Mouse (Mus musculus) olfactory bulb, adult 2 months (tissue): ENCODE data around the gene Sparc.

Source experiments
- CTCF ChIP-seq: fragments of 200-500 bp; IDR thresholded peaks from 2 replicates; pipeline ENCODE4 v1.5.1; 2012; ENCODE audit warnings: low read depth, mild to moderate bottlenecking, low read length, moderate library complexity; ENCODE audit not compliant: insufficient read depth
- POLR2A ChIP-seq: fragments of 200-500 bp; IDR thresholded peaks from 2 replicates; pipeline ENCODE4 v1.6.1; 2012; ENCODE audit warnings: mild to moderate bottlenecking, low read depth, low read length, moderate library complexity; ENCODE audit not compliant: insufficient read depth

DNA sequence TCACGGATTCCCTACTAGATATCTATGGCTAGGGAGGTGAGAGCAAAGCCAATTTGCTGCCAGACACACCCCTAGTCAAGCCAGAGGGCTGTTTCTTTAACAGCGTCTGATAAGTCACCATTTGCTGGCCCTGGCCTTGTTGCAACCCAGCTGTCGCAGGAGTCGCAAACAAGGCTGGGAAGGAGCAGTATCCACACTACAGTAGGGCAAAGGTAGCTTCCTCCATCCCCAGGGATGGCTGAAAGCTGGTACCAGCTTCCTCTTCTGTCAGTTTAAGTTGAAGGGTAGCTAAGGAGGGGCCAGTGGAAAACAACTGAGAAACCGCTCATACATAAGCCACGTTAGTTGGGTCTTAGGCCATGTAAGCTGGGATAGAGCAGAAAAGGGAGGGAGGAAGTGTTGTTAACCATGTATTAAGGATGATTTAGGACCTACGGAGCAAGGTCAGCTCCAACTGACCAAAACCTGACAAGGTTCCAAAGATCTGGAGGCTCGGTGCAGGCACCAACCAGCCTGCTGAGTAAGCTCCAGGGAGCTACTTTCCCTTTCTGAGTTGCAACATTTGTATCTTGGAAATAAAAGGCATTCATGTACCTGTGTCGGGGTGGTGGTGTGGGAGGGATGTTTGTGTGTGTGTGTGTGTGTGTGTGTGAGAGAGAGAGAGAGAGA, 7.8 kb downstream of the Sparc start:
- TF ChIP-seq CTCF (no peak), POLR2A (no peak)
